Mouse (Mus musculus) spleen, embryonic (tissue): ENCODE results near the gene Racgap1.

Experiments used
- CTCF ChIA-PET: fragments of 350-600 bp; sonication (Branson Sonifier 250); formaldehyde crosslinking; loops from one replicate; lab custom pipeline; 2022; lab: Charles Lee

Racgap1 gene

GRCm38 (mm10) chr15:99592877-99593276 is 58.6 kb downstream of the Racgap1 start:
- CTCF ChIA-PET = no interaction called here

- CTCF ChIA-PET = no interaction called here
These were observed 59.3 kb downstream of the Racgap1 start for GRCm38 (mm10) chr15:99592177-99592576.

GRCm38 (mm10) chr15:99590429-99591084 is 60.9 kb downstream of the Racgap1 start, which contains the start of gene Aqp5:
Aqp5 (plus strand) TSS chr15:99590782.
- CTCF ChIA-PET = no interaction called here

DNA sequence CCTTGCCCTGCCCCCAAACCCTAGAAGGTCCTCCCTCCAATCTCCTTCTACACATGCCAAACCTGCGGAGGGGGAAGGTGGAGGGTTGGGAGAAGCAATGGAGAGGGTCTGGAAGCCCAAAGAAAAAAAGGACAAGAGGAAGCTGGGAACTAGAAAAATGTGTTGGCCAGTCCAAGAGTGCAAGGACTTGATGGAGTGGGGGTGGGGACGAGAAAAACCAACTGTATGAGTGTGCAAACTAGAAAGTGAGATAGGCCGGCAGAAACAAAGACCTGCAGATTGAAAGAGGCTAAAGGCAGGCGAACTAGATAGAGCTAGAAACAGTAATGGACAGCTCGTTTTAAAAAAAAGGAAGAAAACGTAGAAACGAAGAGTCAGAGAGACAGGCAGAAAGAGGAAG is 61.8 kb downstream of the Racgap1 start:
- CTCF ChIA-PET = no interaction called here

- CTCF ChIA-PET = no interaction called here
These were observed 62.2 kb downstream of the Racgap1 start for GRCm38 (mm10) chr15:99589237-99589636.

DNA sequence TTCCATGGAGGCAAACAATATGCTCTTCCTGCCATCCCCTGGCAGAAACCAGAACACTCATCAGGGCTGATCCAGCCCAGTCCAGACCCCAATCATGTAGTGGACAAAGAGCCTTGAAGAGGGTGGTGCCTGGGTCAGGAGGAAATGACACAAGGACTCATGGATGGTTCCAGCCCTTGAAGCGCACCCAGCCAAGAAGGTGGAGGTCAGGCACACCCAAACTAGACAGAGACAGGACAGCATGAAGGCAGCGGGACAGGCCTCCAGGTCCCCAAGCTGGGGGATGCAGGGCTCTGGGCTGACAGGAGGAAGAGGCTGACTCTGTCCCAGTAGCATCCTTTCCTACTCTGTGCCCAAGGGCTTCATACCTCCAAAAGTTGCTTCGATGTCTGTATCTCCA is 64.9 kb downstream of the Racgap1 start:
- CTCF ChIA-PET = no interaction called here

DNA sequence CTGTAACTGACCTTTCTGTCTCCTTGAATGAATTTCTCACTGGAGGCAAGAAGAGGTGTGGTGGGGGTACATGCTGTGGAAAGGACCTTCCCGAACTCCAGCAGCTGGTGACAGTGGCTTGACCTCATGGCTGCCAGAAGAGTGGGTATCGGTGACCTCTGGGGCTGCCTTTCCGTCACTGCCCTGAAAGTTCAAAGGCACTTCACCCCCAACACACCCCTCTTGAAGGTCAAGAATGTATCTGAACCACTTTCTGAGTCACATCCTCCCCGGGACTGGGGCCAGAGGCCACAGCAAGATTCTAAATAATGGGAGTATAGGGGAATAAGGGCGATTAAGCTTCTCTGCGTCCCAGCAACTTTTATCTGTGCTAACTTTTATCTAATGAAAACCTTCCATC is 65.7 kb downstream of the Racgap1 start:
- CTCF ChIA-PET = no interaction called here

DNA sequence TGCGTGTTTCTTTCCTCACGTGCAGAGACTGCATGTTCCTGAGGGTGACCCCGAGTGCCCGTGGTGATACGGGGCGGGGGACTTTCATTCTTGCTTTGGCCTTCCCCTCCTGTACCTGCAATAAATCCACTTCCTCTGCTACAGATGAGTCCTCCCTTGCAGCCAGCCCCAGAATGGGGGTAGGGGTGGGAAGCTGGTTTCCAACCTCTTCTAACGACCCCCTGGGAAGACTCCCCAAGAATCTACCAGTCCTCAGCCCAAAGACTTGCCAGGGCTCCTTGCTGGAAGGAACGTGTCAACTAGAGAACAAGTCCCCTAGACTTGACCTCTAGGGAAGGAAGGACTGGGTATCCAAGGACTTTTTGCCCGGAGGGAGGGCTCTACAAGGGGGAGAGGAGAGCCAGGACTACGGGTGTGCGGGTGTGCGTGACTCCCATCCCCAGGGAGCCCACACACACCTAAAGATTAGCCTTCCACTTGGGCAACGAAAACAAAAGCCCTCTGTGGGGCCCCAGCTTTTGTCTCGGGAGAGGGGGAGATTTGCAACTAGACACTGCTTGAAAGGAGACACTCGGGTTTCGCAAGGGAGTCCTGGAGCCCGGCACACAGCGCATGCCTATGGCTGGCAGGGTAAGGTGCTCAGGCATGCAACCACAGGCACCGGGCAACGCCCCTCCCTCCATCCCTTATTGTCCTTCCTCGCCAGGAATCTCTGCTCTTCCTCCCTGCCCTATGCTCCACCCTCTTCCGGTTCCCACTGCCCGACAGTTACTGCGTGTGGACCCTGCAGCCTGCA is 66.9 kb downstream of the Racgap1 start:
- CTCF ChIA-PET = no interaction called here

DNA sequence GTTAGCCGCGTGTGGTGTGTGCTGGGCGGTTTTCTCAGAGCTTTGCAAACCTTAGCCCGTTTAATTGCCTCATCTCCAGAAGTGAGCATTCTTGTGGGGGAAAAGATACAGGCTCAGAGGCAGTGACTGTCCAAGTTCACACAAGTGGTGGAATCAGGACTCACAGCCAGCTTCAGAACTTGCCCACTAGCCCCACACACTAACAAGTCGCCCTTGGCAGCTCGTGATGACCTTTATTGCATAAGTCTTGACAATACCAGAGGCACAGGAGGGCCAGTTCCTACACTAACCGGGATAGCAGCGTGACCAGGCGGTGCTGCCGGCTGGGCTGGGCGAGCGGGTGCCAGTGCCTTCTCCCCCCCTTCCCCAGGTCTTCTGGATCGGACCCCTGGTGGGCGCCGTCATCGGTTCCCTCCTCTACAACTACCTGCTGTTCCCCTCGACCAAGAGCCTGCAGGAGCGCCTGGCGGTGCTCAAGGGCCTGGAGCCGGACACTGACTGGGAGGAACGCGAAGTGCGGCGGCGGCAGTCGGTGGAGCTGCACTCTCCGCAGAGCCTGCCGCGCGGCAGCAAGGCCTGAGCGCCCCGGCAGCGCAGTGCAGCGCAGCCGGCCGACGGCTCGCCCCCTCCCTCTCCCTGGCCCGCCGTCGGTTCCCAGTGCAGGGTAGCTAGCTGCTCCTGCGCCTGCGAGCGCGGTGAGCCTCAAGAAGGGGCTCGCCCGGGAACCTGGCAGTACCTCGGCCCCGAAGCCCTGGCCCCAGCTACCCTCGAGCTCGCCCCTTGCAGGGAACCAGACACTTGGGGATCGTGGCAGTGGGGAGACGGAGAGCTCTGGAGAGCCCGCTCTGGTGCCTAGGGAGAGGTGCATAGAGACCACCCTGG is 67.8 kb downstream of the Racgap1 start:
- CTCF ChIA-PET = no interaction called here

- CTCF ChIA-PET = interaction anchor here (0.6 kb wide), 1 partner anchor 196 kb away, joined by 3 read pairs; no protein-coding TSS in a partner anchor
These were observed 72.5 kb downstream of the Racgap1 start, which contains the start of gene Aqp2 for GRCm38 (mm10) chr15:99578802-99579485. Aqp2 (plus strand) TSS chr15:99579055.
